In genomic region chr4:115545101-115545500, GRCm38 (mm10) we compare ENCODE assay signal across 23 mouse cellular contexts. TPM values are rescaled to one million over a fixed set of nuclear protein-coding genes. Genes with fewer than 3 reads are reported as not detected.
"Had no signal": no experiment of that assay in that cellular context is flagged by ENCODE, and none has a peak within 500 bp of the region (broad histone marks: within the 10 kb centered on the region; RNA-seq: fewer than 3 reads in every experiment).

No protein-coding gene starts in this region.

- DNase-seq: gastrocnemius, postnatal 14 days; gastrocnemius, postnatal 36 days; heart, adult 2 months; kidney, adult 11 months; kidney, adult 2 months; kidney, adult 9 months; kidney, postnatal 14 days; kidney, postnatal 36 days; layer of hippocampus, adult 9-11 months; liver; liver, embryonic 13.5 days had no signal

RNA-seq across cellular contexts. Expression of gene Cyp4a31, which starts 18.3 kb away (rescaled TPM):
- total RNA-seq: gastrocnemius, adult 8-10 months; gastrocnemius, postnatal 14 days; gastrocnemius, postnatal 36 days; heart, adult 2 months; heart, postnatal 10 days; heart, postnatal 36 days; hematopoietic stem cell, adult 5-6 weeks; hindbrain, postnatal 0 days; layer of hippocampus, adult 18-20 months; layer of hippocampus, adult 8-10 months; layer of hippocampus, postnatal 14 days; left cerebral cortex, adult 2 months; left cerebral cortex, postnatal 14 days; left cerebral cortex, postnatal 36 days had no signal

RNA-seq across cellular contexts. Expression of gene Cyp4a10, which starts 27.0 kb away (rescaled TPM):
- total RNA-seq: gastrocnemius, postnatal 14 days; heart, postnatal 10 days; hematopoietic stem cell, adult 5-6 weeks; hindbrain, postnatal 0 days; layer of hippocampus, adult 18-20 months; layer of hippocampus, adult 8-10 months; layer of hippocampus, postnatal 14 days; left cerebral cortex, adult 2 months; left cerebral cortex, postnatal 14 days; left cerebral cortex, postnatal 36 days had no signal

RNA-seq across cellular contexts. Expression of gene Cyp4a14, which starts 49.2 kb away (rescaled TPM):
- total RNA-seq: gastrocnemius, adult 8-10 months; gastrocnemius, postnatal 14 days; heart, adult 2 months; heart, postnatal 10 days; heart, postnatal 36 days; hematopoietic stem cell, adult 5-6 weeks; hindbrain, postnatal 0 days; layer of hippocampus, adult 18-20 months; layer of hippocampus, adult 8-10 months; layer of hippocampus, postnatal 14 days; left cerebral cortex, adult 2 months; left cerebral cortex, postnatal 14 days; left cerebral cortex, postnatal 36 days had no signal

RNA-seq across cellular contexts. Expression of gene Cyp4a32, which starts 55.7 kb away (rescaled TPM):
- total RNA-seq: gastrocnemius, adult 18-20 months; gastrocnemius, adult 8-10 months; gastrocnemius, postnatal 14 days; gastrocnemius, postnatal 36 days; heart, adult 2 months; heart, postnatal 10 days; heart, postnatal 36 days; hematopoietic stem cell, adult 5-6 weeks; hindbrain, postnatal 0 days; layer of hippocampus, adult 18-20 months; layer of hippocampus, adult 8-10 months; layer of hippocampus, postnatal 14 days; left cerebral cortex, adult 2 months; left cerebral cortex, postnatal 14 days; left cerebral cortex, postnatal 36 days had no signal
